Mouse (Mus musculus) gastrocnemius, adult 8-10 months (tissue): ENCODE measurements at regions not wholly inside any gene's neighbourhood (a gene's known extent, or its start where the extent isn't known, plus 50 kb on each side); places are given as distances from the start of the nearest gene placed in this dataset.

Experiments used
- DNase-seq, 2 experiments: peaks; one replicate each; pipeline ENCODE4 v3.0.0; 2022; ENCODE audit warnings: low spot score in 2 of 2

DNA sequence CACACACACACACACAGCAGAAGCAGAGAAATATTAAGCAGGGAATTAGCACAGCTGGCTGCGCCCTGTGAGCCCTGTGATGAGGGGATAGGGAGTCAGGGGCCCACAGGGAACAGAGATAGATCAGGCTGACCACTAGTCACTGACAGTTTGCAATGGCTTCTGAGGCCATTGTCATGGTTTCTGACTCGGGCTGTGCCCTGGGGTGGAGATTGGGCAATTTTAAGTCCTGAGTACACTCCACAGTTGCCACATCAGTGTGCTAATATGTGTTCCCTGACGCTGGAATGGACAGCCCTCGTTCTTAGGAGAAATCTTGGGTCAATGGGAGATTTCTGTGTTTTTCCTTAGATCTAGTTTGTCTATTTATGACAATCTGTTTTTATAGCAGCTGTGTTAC lies 148.3 kb upstream of the Nectin1 start:
- no peak for DNase-seq

DNA sequence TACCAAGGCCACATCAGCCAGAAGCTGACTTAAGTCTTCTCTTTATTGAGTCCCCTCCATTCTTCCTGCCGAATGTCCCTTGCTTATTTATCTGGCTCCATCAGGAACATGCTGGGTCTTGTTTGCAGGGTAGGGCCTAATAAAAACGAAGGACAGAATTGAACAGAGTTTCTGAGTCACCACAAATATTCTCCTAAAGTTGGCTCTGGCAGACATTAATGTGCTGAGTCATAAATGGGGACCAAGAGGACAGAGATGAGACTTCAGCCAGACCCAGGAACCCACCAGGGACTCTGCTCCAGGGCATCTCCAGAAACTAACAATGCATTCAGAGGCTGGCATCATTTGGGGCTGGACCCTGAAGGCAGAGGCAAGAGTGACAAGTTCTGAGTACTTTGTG lies 143.4 kb upstream of the Nectin1 start:
- no peak for DNase-seq

DNA sequence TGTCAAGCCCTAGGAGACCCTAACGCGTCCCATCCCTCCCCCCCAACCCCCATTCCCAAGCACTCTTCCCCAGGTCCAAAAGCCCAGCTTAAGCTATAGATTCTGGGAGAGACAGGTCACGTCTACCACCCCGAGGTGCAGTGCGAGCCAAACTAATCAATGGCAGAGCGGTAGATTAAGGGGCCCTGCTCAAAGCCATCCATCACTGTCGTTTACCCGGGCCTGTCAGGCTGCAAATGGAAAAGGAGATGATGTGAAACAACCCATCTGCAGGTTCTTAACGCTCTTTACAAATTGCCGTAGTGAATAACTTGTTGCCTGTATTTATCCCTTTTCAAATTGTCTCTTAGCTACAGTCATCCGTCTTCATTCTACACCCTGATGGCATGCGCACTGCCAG lies 126.2 kb upstream of the Nectin1 start:
- no peak for DNase-seq

DNA sequence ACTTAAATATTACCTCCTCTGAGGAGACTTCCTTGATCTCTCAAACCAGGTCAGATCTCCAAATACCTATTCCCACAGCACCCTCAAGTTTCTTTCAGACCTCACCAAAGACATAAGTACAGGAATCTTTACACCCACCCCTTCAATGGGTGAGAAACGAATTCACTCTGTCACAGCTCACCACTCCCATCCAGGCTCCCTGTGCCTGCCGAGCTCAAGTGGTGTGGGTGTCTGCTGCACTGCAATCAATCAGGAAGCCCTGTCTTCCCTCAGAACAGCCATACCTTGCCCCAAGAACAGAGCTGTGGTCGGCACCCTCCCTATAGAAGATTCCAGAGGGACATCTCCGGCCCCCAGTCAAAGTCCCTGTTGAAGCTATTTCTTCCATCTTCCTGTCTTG lies 116.2 kb upstream of the Nectin1 start:
- DNase-seq = no peak

DNA sequence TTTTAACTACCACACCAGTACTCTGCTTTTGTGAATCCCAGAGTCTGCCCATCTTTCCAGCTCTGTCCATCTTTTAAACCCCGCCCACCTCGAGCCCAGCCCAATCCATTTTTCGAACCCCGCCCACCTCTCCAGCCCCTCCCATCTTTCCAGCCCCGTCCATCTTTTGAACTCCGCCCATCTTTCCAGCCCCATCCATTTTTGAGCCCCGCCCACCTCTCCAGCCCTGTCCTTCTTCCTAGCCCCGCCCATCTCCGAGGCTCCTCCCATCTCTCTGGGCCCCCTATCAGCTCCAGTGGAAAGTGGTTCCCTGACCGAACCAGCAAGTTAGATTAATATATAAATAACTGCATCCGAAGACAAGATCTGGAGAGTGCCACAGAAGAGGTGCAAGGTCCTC lies 115.0 kb upstream of the Nectin1 start:
- DNase-seq = no peak

DNA sequence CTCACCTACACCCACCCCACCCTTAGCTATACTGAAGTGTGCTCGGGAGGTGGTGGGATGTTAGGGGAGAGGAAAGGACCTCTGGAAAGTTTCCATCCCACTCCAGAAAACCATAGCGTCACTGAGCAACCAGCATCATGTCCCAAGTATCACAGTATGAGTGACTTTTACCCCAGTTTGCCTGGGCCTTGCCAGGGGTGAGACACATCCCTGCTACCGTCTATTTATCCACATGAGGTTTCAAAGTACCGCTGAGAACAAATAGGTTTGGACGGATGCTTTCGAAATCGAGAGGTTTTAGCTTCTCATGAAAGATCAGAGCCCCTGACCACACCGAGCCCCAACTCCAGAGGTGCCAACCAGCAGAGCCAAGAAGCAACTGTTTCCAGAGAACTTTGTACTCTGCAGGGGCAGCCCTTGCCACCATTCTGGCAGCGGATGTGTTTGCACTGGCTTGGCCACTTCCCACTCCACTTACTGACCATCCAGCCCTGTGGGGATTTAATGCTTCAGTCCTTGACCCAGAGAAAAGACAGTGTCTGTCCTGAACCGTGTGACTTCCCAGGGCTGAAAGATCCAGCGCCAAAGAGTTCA lies 107.3 kb upstream of the Nectin1 start:
- no peak for DNase-seq

DNA sequence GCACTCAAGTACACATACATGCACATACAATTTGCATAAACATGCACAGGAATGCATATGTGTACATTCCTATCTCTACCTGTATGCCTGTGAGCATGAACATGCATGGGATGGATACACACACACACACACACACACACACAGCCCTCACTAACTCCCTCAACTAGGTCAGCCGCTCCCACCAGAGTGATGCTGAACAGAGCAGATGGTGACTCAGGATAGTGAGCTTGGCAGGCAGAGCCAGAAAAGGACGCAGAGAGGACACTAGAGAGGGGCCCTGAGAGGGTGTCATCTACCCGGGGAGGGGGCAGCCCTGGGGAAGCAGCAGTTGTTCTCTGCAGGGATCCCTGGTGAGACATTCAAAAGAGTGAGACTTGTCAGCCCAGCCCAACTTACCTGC lies 85.6 kb upstream of the Nectin1 start:
- no peak for DNase-seq

DNA sequence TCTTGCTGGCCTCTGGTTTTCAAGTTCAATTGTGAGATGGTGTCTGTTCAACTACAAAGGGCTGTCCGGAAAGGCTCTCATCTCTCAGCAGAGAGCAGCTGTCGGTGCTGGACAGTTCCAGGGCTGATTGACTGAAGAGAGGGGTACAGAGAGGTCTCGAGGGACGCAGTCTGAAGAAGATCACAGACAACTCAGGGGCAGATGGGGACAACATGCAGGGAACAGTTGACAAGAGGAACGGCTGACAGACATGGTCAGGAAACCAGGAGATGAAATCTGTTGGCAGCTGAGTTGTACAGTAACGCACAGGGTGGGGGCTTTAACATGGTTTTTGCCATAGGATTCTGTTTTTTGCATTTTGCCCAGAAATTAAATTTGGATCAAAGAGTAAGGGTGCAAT lies 84.5 kb upstream of the Nectin1 start:
- DNase-seq = no peak

DNA sequence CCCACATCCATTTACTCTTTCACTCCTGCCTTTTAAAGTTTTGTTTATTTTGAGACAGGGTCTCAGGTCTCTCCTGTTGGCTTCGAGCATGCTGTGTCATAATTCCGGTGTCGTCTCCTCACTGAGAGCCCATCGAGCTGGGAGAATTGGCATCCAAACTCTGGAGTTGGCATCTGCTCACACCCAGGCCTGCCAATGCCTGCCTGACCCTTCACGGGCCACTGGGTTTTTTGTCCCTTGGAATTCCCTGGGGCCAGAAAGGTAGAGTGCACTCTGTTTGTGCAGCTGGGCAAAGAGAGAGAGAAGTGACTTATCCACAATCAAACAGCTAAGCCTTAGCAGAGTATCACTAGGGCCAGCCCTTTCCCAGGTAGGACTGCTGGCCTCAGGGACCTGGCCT lies 83.6 kb upstream of the Nectin1 start:
- no peak for DNase-seq

DNA sequence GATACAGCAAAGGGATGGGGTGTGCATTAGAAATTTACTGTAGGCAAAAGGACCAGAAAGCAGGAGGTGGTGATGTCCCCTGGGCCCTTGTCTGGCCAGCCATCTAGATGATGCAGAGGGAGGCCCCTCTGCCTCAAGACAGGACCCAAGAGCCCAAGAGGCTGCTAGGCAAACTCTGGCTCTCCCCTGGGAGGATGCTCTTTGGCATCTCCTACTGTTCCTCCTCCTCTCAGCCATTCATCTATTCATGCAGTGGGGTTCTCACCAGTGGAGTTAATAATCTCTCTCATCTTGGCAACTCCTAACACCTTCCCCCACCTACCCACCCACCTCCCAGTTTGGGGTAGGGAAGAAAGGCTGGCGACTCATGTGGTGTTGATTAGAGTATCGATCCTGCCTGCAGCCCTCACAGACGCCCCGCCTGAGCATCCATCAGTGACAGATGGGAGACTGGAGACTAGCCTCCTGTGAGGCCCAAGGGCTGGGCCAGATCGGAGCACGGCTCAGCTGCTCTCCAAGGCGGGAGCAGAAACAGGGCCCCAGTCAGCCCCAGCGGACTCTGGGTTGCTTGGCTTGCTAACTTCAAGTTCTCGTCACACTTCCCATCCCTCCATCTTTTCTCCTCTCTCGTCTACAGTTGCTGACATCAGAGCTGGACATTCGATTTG lies 82.8 kb upstream of the Nectin1 start:
- DNase-seq = no peak

DNA sequence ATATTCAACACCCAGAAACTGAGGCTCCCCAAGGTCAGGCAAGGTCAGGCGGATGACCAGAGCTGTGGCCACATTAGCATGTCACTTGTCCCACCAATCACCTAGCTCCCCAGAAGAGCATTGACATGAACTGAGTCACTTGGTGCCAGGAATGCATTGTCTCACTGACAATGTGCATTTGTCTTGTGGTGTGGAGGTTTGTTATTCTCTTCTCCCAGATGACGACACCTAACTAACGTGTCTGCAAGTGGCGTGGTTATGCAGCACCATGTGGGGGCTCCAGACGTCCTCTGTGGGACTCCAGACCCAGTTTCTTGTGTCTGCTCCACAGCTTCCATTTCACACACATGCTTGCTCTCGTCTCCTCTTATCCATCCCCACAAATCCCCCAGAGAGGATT lies 82.1 kb upstream of the Nectin1 start:
- DNase-seq = no peak

DNA sequence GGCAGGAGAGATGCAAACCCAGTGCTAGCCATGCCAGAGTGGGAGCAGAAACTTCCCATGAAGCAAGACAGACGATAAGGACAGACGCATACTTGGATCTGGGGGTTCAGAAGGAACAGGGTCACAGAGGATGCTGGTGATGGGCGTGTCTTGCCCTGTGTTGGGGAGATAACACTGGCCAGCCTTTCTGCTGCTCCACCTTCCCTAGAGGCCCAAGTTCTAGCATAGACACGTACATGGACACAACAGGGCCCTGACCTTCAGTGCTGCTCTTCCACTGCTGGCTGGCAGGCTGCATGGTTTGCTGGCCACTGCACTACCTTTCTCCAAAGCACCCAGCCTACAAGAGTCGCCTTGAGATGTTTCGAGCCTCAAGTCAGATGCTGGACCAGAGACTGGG lies 76.4 kb upstream of the Nectin1 start:
- no peak for DNase-seq

DNA sequence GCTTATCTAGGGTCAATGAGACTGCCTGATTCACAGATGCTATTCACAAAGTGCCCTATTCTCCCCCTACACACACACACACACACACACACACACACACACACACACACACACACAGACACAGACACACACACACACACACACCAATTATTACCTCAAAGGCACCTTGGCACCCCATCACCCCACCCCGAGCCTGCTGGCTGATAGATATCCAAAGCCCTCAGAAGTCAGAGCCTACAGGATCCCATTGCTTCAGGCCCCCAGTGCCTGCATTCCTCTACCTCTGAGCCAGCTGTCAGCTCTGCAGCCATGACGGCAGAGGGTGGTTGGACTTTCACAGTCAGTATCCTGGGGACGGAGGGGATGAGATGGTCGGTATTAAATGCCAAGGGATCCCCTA lies 75.8 kb upstream of the Nectin1 start:
- DNase-seq = no peak

DNA sequence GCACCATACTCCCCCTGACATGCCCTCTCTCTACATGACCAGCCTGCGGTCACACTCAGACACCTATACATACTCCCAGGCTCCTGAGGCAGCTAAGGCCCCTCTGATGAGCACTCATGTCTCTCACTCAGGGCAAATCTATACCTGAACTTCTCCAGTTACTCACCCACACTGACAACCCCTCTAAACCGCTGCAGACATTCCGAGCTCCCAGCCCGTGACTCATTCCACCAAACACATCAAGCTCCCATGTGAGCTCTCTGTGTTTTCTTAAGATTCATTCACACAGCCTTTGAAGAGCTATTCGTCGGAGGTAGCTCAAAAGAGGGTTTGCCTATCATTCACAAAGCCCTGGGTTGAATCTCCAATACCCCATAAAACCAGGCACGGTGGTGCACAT lies 75.1 kb upstream of the Nectin1 start:
- DNase-seq = no peak

DNA sequence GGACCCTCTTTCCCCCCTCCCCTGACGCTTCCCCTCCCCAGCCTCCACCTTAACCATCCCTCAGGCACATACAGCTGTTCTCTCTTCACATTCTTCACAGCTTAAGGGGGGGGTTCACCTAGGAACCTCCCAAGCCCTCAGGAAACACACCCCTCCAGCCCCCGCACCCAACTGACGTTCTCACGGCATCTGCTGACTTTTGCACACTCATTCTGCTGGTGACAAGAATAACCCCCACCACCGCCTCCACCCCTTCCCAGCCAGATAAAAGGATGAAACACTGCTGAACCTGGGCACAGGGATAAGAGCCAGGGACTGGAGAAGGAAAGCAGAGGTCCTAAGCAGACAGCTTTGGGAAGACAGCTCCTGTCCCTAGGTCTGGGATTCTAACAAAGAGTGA lies 73.2 kb upstream of the Nectin1 start:
- no peak for DNase-seq

DNA sequence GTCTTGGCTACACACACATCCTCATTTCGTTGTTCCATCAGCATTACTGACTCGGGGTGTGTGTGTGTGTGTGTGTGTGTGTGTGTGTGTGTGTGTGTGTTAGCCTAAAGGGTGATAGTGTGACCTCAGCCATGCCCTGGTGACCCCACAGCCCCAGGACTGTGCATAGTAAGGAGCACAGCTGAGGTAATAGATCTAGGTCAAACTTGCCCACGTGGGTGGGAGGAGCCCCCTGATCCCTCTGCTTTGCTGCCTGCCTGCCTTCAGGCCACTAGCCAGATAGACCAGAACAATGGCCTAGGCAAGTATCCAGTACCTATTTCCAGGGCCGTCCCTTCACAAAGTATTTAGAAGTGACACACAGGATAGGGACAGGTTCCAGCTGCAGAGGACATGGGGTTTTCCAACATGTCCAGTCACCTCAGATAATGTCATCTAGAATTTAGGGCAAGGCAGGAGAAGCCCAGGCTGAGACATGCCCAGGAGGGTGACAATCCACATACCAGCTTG lies 70.6 kb upstream of the Nectin1 start:
- DNase-seq = no peak

DNA sequence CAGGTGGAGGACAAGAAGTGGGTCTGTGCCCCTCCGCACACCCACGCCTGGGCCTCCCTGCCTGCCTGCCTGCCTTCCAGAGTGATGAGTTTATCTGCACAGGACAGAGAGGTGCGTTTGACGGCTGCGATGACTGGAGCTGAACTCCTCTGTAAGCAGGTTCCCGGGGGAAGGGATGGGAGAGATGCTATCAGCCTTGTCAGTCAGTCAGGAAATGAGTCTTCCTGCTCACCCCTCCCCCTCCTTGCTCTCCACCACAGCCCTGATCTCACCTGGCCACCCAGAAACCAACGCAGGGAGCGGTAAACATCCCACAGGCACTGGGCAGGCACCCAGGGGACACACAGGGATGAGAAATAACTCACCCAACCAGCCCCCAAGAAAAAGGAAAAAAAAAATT lies 69.5 kb upstream of the Nectin1 start:
- no peak for DNase-seq

DNA sequence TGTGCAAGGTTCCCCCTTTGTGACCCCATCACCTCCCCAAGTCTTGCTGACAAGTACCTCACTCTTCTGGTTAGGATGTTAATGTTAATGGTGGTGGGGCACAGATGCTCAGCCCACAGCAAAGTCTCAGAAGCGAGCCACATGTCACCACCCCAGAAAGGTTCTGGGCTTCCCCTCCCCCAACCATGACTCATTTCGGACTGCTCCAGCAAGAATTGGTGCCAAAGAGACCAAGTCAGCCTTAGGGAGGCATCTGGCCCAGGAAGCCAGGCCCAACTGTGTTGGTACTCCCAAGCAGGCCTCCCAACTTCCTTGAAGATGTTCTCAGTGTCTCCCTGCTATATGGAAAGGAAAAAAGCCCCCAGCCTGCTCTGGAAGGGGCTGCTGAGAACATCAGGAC lies 67.8 kb upstream of the Nectin1 start:
- no peak for DNase-seq

DNA sequence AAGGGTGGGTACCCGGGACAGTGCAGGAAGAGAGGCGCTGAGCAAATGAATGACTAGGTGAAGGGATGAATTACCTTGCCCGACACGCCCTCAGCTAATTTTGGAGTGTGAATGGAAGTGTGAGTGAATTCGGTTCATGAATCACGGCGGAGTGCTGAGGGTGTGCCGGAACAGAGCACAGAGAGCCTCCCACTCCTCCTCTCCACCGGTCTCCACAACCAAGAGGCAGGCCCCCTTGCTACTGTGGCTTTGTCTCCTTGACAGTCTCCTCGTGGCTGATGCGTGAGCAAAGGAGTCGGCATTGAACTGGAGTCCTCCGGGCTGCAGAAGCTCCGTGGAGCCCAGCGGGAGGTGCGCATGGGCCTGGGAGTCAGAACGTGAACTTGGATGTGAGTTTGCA lies 64.5 kb upstream of the Nectin1 start:
- DNase-seq = no peak

DNA sequence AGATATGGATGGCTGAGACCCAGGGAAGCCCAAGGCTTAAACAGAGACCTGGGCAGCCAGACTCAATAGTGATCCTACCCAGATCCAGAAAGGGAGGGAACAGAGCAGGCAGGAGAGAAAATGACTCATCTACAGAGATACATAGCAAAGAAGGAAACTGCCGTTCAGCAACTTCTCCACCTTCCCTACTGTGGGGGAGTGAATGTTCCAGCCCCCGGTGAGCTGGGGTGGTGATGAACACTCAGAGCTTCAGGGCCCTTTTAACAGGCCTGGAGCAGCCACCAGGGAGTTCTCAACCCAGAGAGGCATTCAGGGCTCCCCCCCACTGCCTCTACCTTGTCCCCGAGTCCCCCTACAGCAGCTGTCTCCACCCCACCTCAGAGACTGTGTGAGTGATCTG lies 62.5 kb upstream of the Nectin1 start:
- DNase-seq = no peak

DNA sequence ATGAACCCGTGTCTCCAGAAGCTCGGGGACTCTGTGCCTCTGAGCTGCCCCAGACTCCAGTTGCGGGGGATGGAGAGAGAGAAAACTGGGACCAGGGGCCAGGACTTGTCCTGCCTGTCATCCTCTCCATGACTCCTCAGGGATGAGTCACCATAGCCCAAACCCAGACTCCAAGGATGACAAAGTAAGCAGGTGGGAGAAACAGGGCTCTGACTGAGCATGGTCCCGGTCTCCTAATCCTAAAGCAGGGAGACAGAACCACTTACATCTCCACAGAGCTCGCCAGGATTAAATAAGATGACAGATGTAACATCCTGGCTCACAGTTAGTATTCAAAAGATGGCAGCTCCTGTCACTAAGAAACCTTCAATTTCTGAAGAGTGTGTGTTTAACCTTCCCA lies 61.7 kb upstream of the Nectin1 start:
- no peak for DNase-seq

DNA sequence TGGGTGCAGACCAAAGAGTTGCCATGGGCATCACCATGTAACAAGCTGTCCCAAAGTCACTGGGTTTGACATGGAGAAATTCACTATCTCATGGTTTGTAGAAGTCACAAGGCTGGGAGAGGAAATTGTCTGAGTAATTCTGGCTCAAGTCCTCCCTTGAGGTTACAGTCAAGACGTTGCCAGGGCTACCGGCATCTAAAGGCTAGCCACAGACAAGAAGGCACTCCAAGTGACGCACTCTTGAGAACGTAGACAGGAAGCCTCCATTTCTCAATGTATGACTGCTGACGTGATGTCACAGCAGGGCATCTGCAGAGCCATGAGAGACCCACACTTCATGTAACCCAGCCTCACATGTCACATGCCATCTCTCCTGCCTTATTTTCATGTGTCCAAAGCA lies 59.2 kb upstream of the Nectin1 start:
- no peak for DNase-seq

DNA sequence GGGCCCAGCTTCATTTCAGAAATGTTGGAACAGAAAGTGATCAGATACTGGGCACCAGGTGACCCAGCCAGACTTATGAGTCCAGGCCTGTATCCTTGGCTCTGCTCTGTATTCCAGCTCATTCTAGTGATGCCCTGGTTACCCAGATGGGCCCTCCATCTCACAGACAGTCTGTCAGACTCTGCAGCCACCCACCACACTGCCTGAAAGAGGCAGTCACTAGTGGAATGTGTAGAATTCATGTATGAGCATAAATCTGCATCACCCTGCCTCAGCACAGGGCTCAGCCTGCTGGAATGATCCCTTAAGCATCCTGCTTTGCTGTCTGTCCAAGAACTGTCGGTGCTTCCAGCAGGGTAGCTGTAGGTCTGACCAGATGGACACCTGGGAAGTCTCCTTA lies 51.8 kb upstream of the Nectin1 start:
- no peak for DNase-seq

DNA sequence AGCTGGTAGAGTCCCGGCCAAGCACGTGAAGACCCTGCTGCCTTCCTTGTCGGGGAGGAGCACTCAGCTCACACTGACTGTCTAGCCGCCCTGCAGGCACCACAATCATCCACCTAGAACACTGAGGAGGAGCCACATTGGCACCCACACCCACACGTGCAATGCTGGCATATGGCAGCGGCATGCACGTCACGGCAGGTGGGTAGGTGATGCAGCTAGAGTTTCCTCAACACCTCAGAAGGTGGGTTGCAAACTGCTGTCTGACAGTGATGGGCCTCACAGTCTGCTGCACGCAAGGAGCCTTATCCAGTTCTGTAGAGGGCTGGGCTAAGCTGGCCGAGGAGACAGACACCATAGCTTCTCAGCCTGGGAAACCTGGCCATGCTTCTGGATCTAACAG lies 51.2 kb upstream of the Nectin1 start:
- no peak for DNase-seq
